Mouse (Mus musculus): ENCODE measurements around the gene Pik3cb. TPM values are rescaled to one million over a fixed set of nuclear protein-coding genes. Genes with fewer than 3 reads are reported as not detected.

The Pik3cb gene
- polyA plus RNA-seq, 1 experiment from 2014 or later, result 2.8 TPM

GRCm38 (mm10) chr9:99021751-99022150, 118.7 kb downstream of the Pik3cb start:
- no peak overlapping the region for H3K4me2 ChIP-seq (replicated peaks)
- WGBS, result 83% methylated on average over 4 of the region's 4 CpGs

DNA sequence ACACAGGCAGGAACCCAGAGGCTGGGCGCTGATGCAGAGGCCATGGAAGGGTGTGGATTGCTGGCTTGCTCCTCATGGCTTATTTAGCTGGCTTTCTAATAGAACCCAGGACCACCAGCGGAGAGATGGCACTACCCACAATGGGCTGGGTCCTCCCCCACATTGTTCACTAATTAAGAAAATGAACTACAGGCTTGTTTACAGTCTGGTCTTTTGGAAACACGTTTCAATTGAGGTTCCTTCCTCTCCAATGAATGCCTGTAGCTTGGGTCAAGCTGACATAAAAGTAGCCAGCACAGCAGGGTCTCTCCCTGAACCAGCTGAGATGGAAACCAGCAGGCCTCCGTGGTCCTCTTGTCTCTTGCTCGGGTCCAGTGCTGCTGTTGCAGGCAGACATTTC, 119.3 kb downstream of the Pik3cb start:
- H3K9me3 ChIP-seq, result no peaks in the 10 kb centered on the region
- no peaks in the 10 kb centered on the region for H3K27me3 ChIP-seq
- H3K36me3 ChIP-seq, result no peaks in the 10 kb centered on the region
- no peak for ATAC-seq (ENCODE audit: low FRiP score, low read depth)
- H3K4me2 ChIP-seq (replicated peaks), result no peak overlapping the region
- 28% methylated on average over 5 of the region's 5 CpGs for WGBS
- no peak overlapping the region for H3K4me3 ChIP-seq
- no peak overlapping the region for H3K27ac ChIP-seq (replicated peaks)
- H3K9ac ChIP-seq (replicated peaks), result no peak overlapping the region
- H3K4me1 ChIP-seq, result no peaks in the 10 kb centered on the region

More at GRCm38 (mm10) chr9:99021751-99022150, 118.7 kb downstream of the Pik3cb start:
- H3K36me3 ChIP-seq, result no peaks in the 10 kb centered on the region
- ATAC-seq (ENCODE audit: low FRiP score, low read depth), result no peak
- H3K9ac ChIP-seq (replicated peaks), result no peak overlapping the region
- no peaks in the 10 kb centered on the region for H3K4me1 ChIP-seq
- no peak overlapping the region for H3K4me3 ChIP-seq
- H3K27ac ChIP-seq (replicated peaks), result no peak overlapping the region
- H3K9me3 ChIP-seq, result no peaks in the 10 kb centered on the region
- H3K27me3 ChIP-seq, result no peaks in the 10 kb centered on the region

GRCm38 (mm10) chr9:99017679-99018078, 122.7 kb downstream of the Pik3cb start:
- no peaks in the 10 kb centered on the region for H3K9me3 ChIP-seq
- H3K9ac ChIP-seq (replicated peaks), result no peak overlapping the region
- no peak for ATAC-seq (ENCODE audit: low FRiP score, low read depth)
- H3K4me1 ChIP-seq, result no peaks in the 10 kb centered on the region
- 83% methylated on average over 6 of the region's 6 CpGs for WGBS
- no peaks in the 10 kb centered on the region for H3K36me3 ChIP-seq
- no peak overlapping the region for H3K4me2 ChIP-seq (replicated peaks)
- H3K4me3 ChIP-seq, result no peak overlapping the region
- no peak overlapping the region for H3K27ac ChIP-seq (replicated peaks)
- H3K27me3 ChIP-seq, result no peaks in the 10 kb centered on the region

DNA sequence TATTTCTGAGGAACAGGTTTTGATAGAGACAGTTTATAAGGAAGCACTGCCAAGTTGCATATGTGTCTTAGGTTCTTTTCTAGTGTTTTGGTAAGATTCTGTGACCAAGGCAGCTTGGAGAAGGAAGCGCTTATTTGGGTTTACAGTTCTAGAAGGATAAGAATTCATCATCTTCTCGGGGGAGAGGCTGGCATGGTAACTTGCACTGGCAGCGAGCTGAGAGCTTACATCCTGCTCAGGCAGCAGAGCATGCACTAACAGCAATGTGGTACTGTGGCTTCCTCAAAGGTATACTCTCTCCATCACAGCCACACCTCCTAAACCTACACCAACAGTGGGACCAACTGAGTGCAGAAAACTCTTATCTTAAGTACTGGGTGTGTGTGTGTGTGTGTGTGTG, 123.7 kb downstream of the Pik3cb start:
- Histone ChIP-seq H3K4me1 (no peaks in the 10 kb centered on the region), H3K4me3 (no peak overlapping the region), H3K9me3 (no peaks in the 10 kb centered on the region), H3K9ac (replicated peaks) (no peak overlapping the region), H3K36me3 (no peaks in the 10 kb centered on the region), H3K27me3 (no peaks in the 10 kb centered on the region), H3K4me2 (replicated peaks) (no peak overlapping the region), H3K27ac (replicated peaks) (no peak overlapping the region)
- WGBS, result 88% methylated on average over 3 of the region's 3 CpGs
- ATAC-seq (ENCODE audit: low FRiP score, low read depth), result no peak

- Histone ChIP-seq H3K4me2 (replicated peaks) (no peak overlapping the region), H3K4me1 (no peaks in the 10 kb centered on the region), H3K9me3 (no peaks in the 10 kb centered on the region), H3K4me3 (no peak overlapping the region), H3K36me3 (no peaks in the 10 kb centered on the region), H3K9ac (replicated peaks) (no peak overlapping the region), H3K27me3 (no peaks in the 10 kb centered on the region), H3K27ac (replicated peaks) (no peak overlapping the region)
- ATAC-seq (ENCODE audit: low FRiP score, low read depth), result no peak
- WGBS, result 73% methylated on average over 3 of the region's 3 CpGs
These were observed 124.1 kb downstream of the Pik3cb start for GRCm38 (mm10) chr9:99016301-99016700.

GRCm38 (mm10) chr9:99009898-99010199, 130.6 kb downstream of the Pik3cb start:
- H3K9ac ChIP-seq (replicated peaks), result no peak overlapping the region
- peaks cover 14% of the 10 kb centered on the region for H3K36me3 ChIP-seq
- H3K4me2 ChIP-seq (replicated peaks), result no peak overlapping the region
- no peaks in the 10 kb centered on the region for H3K27me3 ChIP-seq
- 100% methylated on average over 3 of the region's 3 CpGs for WGBS
- no peaks in the 10 kb centered on the region for H3K4me1 ChIP-seq
- no peak for ATAC-seq (ENCODE audit: low FRiP score, low read depth)
- no peaks in the 10 kb centered on the region for H3K9me3 ChIP-seq
- H3K27ac ChIP-seq (replicated peaks), result no peak overlapping the region
- no peak overlapping the region for H3K4me3 ChIP-seq

DNA sequence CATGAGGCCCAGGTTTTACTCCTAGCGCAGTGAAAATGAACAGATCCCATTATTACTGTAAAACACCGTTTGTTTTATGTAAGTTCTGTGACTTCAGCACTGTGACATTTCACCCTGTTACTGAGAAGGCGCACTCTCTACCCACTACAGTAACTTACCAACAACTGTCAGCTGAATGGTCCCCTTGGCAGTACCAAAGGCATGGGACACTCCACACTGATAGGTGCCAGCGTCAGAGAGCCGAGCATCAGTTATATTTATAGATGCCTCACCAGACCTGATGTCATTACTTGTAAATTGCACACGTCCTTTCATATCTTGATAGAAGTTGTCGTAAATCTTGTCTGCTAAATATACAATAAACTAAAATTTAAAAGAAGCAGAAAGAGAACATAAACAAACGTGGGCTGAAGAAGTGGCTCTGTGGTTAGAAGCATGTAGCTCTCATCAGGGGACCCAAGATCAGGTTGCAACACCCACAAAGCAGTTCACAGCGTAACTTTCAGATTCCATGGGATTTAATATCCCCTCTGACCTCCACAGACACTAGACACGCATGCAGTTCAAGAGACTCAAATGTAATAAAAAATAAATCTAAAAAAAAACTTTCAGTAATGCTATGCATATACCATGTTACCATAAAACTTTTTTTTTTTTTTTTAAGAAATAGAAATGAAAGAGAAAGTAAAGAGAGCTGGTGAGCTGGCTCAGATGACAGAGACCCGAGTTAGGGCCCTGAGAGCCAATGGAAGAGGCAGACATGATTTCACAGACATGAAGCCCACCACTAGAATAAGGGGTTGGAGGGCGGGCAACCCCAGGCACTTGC, 131.1 kb downstream of the Pik3cb start:
- ATAC-seq (ENCODE audit: low FRiP score, low read depth), result no peak
- WGBS, result 82% methylated on average over 12 of the region's 12 CpGs
- H3K27ac ChIP-seq (replicated peaks), result no peak overlapping the region

GRCm38 (mm10) chr9:99001326-99001725, 139.1 kb downstream of the Pik3cb start:
- Histone ChIP-seq H3K27ac (replicated peaks) (no peak overlapping the region), H3K36me3 (peaks cover 55% of the 10 kb centered on the region), H3K9me3 (no peaks in the 10 kb centered on the region), H3K4me1 (no peaks in the 10 kb centered on the region), H3K4me2 (replicated peaks) (no peak overlapping the region), H3K27me3 (no peaks in the 10 kb centered on the region), H3K4me3 (no peak overlapping the region), H3K9ac (replicated peaks) (no peak overlapping the region)
- no peak for ATAC-seq (ENCODE audit: low FRiP score, low read depth)
- WGBS, result 84% methylated on average over 6 of the region's 6 CpGs

More for the DNA sequence above, 131.1 kb downstream of the Pik3cb start:
- Histone ChIP-seq H3K9ac (replicated peaks) (no peak overlapping the region), H3K4me3 (no peak overlapping the region), H3K4me2 (replicated peaks) (no peak overlapping the region), H3K27me3 (no peaks in the 10 kb centered on the region), H3K36me3 (peaks cover 14% of the 10 kb centered on the region), H3K4me1 (no peaks in the 10 kb centered on the region), H3K9me3 (no peaks in the 10 kb centered on the region)

DNA sequence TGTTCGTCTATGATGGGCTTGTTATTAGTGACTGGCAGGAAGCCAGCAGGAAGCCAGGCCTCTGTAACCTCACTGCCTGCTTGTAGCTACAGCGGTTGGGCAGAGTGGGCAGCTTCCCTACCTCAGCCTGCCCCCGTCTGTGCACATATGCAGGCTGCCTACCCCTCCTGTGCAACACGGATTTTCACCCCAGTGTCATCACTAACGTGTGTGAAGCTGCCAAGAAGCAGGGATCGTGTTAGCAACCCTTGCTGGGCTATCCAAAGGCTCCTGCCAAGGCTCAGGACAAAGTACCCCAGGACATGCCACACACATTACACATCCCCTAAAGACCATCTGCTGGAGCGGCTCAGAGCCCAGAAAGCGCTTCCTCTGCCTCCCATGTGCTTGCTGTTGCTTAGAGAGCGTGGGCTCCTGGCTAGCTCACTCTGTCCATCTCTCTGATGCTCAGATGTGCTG, 140.5 kb downstream of the Pik3cb start:
- Histone ChIP-seq H3K4me3 (no peak overlapping the region), H3K4me1 (no peaks in the 10 kb centered on the region), H3K27me3 (no peaks in the 10 kb centered on the region), H3K4me2 (replicated peaks) (no peak overlapping the region), H3K36me3 (peaks cover 42% of the 10 kb centered on the region), H3K9me3 (no peaks in the 10 kb centered on the region), H3K27ac (replicated peaks) (no peak overlapping the region), H3K9ac (replicated peaks) (no peak overlapping the region)
- WGBS, result 86% methylated on average over 9 of the region's 9 CpGs
- no peak for ATAC-seq (ENCODE audit: low FRiP score, low read depth)

DNA sequence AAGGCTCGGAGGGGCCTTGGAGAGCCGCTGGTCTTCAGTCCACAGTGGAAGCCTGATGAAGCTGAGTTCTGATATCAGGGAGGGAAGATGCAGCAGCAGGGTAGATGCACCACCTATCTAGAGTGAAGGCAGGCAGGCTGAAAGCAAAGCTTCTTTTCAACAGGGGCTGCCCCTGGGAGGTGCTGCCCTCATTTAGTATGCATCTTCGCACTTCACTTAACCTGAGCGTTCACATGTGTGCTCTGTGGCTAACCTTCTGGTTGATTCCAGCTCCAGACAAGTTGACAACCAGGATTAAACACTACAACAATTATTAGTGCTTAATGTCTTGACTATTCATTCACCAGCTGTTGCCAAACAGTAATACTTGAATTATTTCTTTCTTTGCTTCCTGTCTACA, 146.3 kb downstream of the Pik3cb start:
- Histone ChIP-seq H3K27ac (replicated peaks) (no peak overlapping the region), H3K27me3 (no peaks in the 10 kb centered on the region), H3K9me3 (no peaks in the 10 kb centered on the region), H3K4me1 (no peaks in the 10 kb centered on the region), H3K36me3 (peaks cover 24% of the 10 kb centered on the region), H3K9ac (replicated peaks) (no peak overlapping the region), H3K4me3 (no peak overlapping the region), H3K4me2 (replicated peaks) (no peak overlapping the region)
- ATAC-seq (ENCODE audit: low FRiP score, low read depth), result no peak
- 80% methylated on average over 4 of the region's 4 CpGs for WGBS

DNA sequence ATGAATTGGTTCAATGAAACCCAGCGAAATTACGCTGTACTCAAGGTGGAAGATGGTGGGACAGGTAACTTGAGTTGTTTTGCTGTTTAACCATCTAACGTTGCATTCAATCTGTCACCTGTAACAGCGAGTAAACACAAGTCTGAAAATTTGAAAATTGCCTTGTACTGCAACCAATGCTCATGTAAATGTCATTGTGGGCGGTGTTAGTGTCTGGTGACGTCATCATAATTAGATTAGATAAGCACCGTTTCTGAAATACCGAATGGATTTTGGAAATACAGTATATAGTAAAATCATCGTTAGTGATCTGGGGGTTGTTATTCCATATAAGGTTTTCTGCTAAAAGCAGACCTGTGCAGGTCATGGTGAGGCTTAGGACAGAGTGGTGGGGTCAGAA, 153.3 kb downstream of the Pik3cb start:
- H3K4me2 ChIP-seq (replicated peaks), result peak overlapping the region; percentile 92
- H3K9ac ChIP-seq (replicated peaks), result peak overlapping the region; percentile 77
- WGBS, result 57% methylated on average over 9 of the region's 9 CpGs
- peaks cover 7% of the 10 kb centered on the region for H3K4me1 ChIP-seq
- peaks cover 11% of the 10 kb centered on the region for H3K27me3 ChIP-seq
- H3K9me3 ChIP-seq, result no peaks in the 10 kb centered on the region
- ATAC-seq (ENCODE audit: low FRiP score, low read depth), result no peak
- no peak overlapping the region for H3K27ac ChIP-seq (replicated peaks)
- H3K36me3 ChIP-seq, result no peaks in the 10 kb centered on the region
- H3K4me3 ChIP-seq, result peak overlapping the region; percentile 87

Data from midbrain, embryonic 12.5 days (tissue).